ENCODE assay signal across 8 mouse cellular contexts in genomic region chr11:101602491-101602890, GRCm38 (mm10). TPM values are rescaled to one million over a fixed set of nuclear protein-coding genes. Genes with fewer than 3 reads are reported as not detected.
DNase-seq lines count a peak whose midpoint lies in the region; ATAC-seq lines count a peak whose summit lies in the region.
"Had no signal": no experiment of that assay in that cellular context is flagged by ENCODE, and none has a peak within 500 bp of the region (broad histone marks: within the 10 kb centered on the region; RNA-seq: fewer than 3 reads in every experiment).

No protein-coding gene starts in this region.

- peak; percentile 34 to 75 for DNase-seq in spleen, postnatal 10 days (ENCODE audit: low spot score in 2 of 2)
- no peak for DNase-seq in spleen, adult 12 weeks (ENCODE audit: low spot score)
- DNase-seq in adrenal gland, postnatal 10 days, result peak; percentile 85
- peak; percentile 31 for DNase-seq in lung, postnatal 25 days (ENCODE audit: low spot score)
- DNase-seq in urinary bladder, postnatal 36 days (ENCODE audit: low spot score in 2 of 2), result peak; percentile 48 to 52

- ATAC-seq in granulocyte monocyte progenitor cell, adult 5-6 weeks (replicated peaks; ENCODE audit: poor library complexity, severe bottlenecking), result 0 out of 2 replicates have a peak, but pooled peaks have one; percentile 33
- no peak for ATAC-seq in cerebellum, adult (ENCODE audit: insufficient number of reproducible peaks, low FRiP score, low TSS enrichment)

RNA-seq across cellular contexts. Expression of gene Gm11634, which starts 3.4 kb away (rescaled TPM):
- total RNA-seq in adrenal gland, postnatal 10 days (2021), result not detected
- total RNA-seq in granulocyte monocyte progenitor cell, adult 5-6 weeks (2014; fragmentation: Nextera tagmentation), result not detected in 2 replicates
- not detected in 2 replicates for total RNA-seq in granulocyte monocyte progenitor cell, adult 5-6 weeks (2017)
- total RNA-seq: hematopoietic stem cell, adult 5-6 weeks had no signal

RNA-seq across cellular contexts. Expression of gene Tmem106a, which starts 20.4 kb away (rescaled TPM):
- 10 to 100 TPM; 11.2 to 12.0 TPM for total RNA-seq in adrenal gland, postnatal 10 days (2021)
- total RNA-seq in granulocyte monocyte progenitor cell, adult 5-6 weeks (2014; fragmentation: Nextera tagmentation), result 4.3 and 6.3 TPM in 2 replicates
- 0.78 and 1.4 TPM in 2 replicates for total RNA-seq in granulocyte monocyte progenitor cell, adult 5-6 weeks (2017)

RNA-seq across cellular contexts. Expression of gene Rdm1, which starts 24.5 kb away (rescaled TPM):
- 10 to 100 TPM; 22.5 to 26.4 TPM for total RNA-seq in adrenal gland, postnatal 10 days (2021)
- total RNA-seq in granulocyte monocyte progenitor cell, adult 5-6 weeks (2014; fragmentation: Nextera tagmentation), result 6.4 and 28.8 TPM in 2 replicates
- 6.2 and 17.0 TPM in 2 replicates for total RNA-seq in granulocyte monocyte progenitor cell, adult 5-6 weeks (2017)

RNA-seq across cellular contexts. Expression of gene Nbr1, which starts 50.5 kb away (rescaled TPM):
- total RNA-seq in adrenal gland, postnatal 10 days (2021), result 100 to 1,000 TPM; 134 to 137 TPM
- 33.2 and 45.0 TPM in 2 replicates for total RNA-seq in granulocyte monocyte progenitor cell, adult 5-6 weeks (2014; fragmentation: Nextera tagmentation)
- 38.6 and 41.4 TPM in 2 replicates for total RNA-seq in granulocyte monocyte progenitor cell, adult 5-6 weeks (2017)

RNA-seq across cellular contexts. Expression of gene Brca1, which starts 50.7 kb away (rescaled TPM):
- 1 to 10 TPM; 8.1 to 8.3 TPM for total RNA-seq in adrenal gland, postnatal 10 days (2021)
- total RNA-seq in granulocyte monocyte progenitor cell, adult 5-6 weeks (2014; fragmentation: Nextera tagmentation), result 26.6 and 34.0 TPM in 2 replicates
- 38.5 and 39.0 TPM in 2 replicates for total RNA-seq in granulocyte monocyte progenitor cell, adult 5-6 weeks (2017)
